Mouse (Mus musculus) adrenal gland, postnatal 0 days (tissue): Measurements from ENCODE around the gene Rbm34. TPM values are rescaled to one million over a fixed set of nuclear protein-coding genes. Genes with fewer than 3 reads are reported as not detected.

Source experiments
- polyA plus RNA-seq: library from polyadenylated mRNA; unstranded; fragments of >200 nt; fragmentation: Nextera tagmentation; extraction: Ambion mirVana; gene quantifications from 2 replicates; pipeline ENCODE4 v1.2.1, GENCODE M21; 2015

Rbm34 gene
- polyA plus RNA-seq: 22.8 and 25.9 TPM in 2 replicates

DNA sequence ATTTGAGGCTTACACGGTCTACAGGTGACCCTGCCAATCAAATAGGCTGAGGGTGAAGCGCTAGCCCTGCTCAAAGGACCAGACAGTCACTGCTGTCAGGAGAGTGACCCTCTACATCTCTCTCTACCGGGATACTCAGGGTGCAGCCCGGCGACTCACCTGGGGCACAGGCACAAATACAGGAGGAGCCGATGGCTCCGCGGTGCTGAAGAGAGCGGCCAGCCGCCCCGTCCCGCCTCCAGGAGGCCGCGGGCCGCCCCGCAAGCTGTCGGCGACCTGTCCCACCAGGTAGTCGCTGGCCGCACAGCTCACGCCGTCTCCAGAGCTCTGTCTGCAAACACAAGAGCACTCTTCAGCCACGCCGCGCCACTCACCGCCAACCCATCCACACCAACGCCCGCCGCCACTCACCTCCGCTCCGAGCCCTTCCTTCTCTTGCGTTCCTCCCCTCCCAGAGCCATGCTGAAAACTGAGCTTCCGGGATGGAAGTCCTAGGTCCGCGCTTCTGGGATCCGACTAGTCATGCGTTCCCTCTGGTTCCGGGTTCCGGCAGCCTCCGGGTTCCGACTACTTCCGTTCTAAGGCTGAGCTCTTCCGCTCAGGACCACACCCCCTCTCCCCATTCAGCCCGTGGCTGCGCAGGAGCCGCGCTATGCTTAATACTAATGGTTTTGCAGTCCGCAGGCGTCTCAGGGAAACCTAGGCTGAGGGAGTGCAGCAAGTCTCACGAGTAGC is at the start of gene Rbm34:
Rbm34 (minus strand) TSS at position 493 of the 735 bp plus-strand sequence.

DNA sequence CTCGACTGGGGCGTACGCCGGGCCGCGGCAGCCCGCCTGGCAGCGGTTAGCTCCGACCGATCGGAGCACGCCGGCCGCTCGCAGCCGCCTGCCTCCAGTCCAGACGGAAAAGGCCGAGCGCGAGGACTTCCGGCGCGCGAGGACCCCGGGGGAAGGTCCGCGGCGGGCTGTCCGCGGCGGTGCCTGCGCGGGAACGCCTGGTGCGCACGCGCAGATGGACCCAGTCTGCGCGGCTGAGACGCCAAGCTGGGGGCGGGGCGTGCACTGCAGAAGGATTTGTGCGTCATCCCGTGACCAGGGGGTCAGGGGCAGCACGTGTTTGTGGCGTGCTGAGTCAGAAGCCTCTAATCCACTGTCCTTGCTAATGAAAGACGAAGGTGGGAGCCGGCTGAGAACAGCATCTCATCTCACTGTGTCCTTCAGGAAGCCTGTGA is 25.1 kb downstream of the Rbm34 start, which contains the start of gene Tomm20:
Tomm20 (minus strand) TSS at position 115 of the 434 bp plus-strand sequence.

Other genes with a start within 250 kb of the Rbm34 start
- 261 and 373 TPM in 2 replicates for gene Tomm20, start 25.2 kb downstream of the Rbm34 start, polyA plus RNA-seq
- gene Pard3, start 92.8 kb upstream of the Rbm34 start, polyA plus RNA-seq: 11.9 and 14.2 TPM in 2 replicates